Mouse (Mus musculus) neural tube, embryonic 12.5 days (tissue): ENCODE results near the gene Olfr661. TPM values are rescaled to one million over a fixed set of nuclear protein-coding genes. Genes with fewer than 3 reads are reported as not detected.

ENCODE experiments used
- ATAC-seq: fragments of 200-750 bp; cut with Nextera tagmentation; 2 replicates; pipeline ENCODE4 v1.8.0; 2017; ENCODE audit warnings: low read depth, mild to moderate bottlenecking, moderate TSS enrichment, moderate library complexity; ENCODE audit not compliant: low FRiP score
- H3K27ac ChIP-seq: fragments of 300-500 bp; sonication (generic); 2 replicates; pipeline ENCODE4 v1.5.1; 2016
- H3K27me3 ChIP-seq: fragments of 300-500 bp; sonication (generic); replicated peaks from 2 replicates; pipeline ENCODE4 v1.6.1; 2016; ENCODE audit warnings: mild to moderate bottlenecking
- H3K36me3 ChIP-seq: fragments of 300-500 bp; sonication (generic); 2 replicates; pipeline ENCODE4 v1.6.1; 2016; ENCODE audit warnings: mild to moderate bottlenecking
- H3K4me1 ChIP-seq: fragments of 300-500 bp; sonication (generic); 2 replicates; pipeline ENCODE4 v1.6.1; 2016
- H3K4me2 ChIP-seq: fragments of 300-500 bp; sonication (generic); replicated peaks from 2 replicates; pipeline ENCODE4 v1.6.1; 2016; ENCODE audit warnings: mild to moderate bottlenecking
- H3K4me3 ChIP-seq: fragments of 300-500 bp; sonication (generic); 2 replicates; pipeline ENCODE4 v1.5.1; 2016
- H3K9ac ChIP-seq: fragments of 300-500 bp; sonication (generic); 2 replicates; pipeline ENCODE4 v1.6.1; 2016; ENCODE audit warnings: mild to moderate bottlenecking
- H3K9me3 ChIP-seq: fragments of 300-500 bp; sonication (generic); 2 replicates; pipeline ENCODE4 v1.6.1; 2016; ENCODE audit warnings: mild to moderate bottlenecking
- WGBS: fragments of 180-500 bp; shearing (Covaris S2); methylation state at CpG from one replicate; pipeline ENCODE4 v1.1.7; 2016; 5-methylcytosine and 5-hydroxymethylcytosine counted together
- polyA plus RNA-seq: library from polyadenylated mRNA; unstranded; fragments of >200 nt; fragmentation: Nextera tagmentation; extraction: Ambion mirVana; gene quantifications from 2 replicates; pipeline ENCODE4 v1.2.1, GENCODE M21; 2016

Gene Olfr661
- polyA plus RNA-seq, result not detected in 2 replicates

GRCm38 (mm10) chr7:104686201-104686600, at the start of gene Olfr661:
Gene Olfr661 (plus strand): TSS chr7:104686501.
- no peaks in the 10 kb centered on the region for H3K4me1 ChIP-seq
- H3K9me3 ChIP-seq, result no peaks in the 10 kb centered on the region
- ATAC-seq, result no peak
- no peak within 1 kb of the TSS for H3K27ac ChIP-seq
- H3K4me2 ChIP-seq, result no peak within 1 kb of the TSS
- no peaks in the 10 kb centered on the region for H3K36me3 ChIP-seq
- H3K4me3 ChIP-seq, result no peak within 1 kb of the TSS
- H3K9ac ChIP-seq, result no peak within 1 kb of the TSS
- no peaks in the 10 kb centered on the region for H3K27me3 ChIP-seq
- WGBS, result 89% methylated on average over 2 of the region's 2 CpGs

GRCm38 (mm10) chr7:104646841-104647482, 39.3 kb upstream of the Olfr661 start, which contains the start of gene Olfr658:
Gene Olfr658 (minus strand): TSS chr7:104647305.
- Histone ChIP-seq H3K9ac (no peak within 1 kb of the TSS), H3K4me1 (no peaks in the 10 kb centered on the region), H3K4me3 (peak within 1 kb of the TSS; percentile 19; the same call in 1 of the 2 replicates), H3K27ac (no peak within 1 kb of the TSS), H3K9me3 (no peaks in the 10 kb centered on the region), H3K36me3 (no peaks in the 10 kb centered on the region), H3K27me3 (no peaks in the 10 kb centered on the region), H3K4me2 (peak within 1 kb of the TSS; percentile 56)
- peak; percentile 95 for ATAC-seq
- 32% methylated on average over 22 of the region's 22 CpGs for WGBS

GRCm38 (mm10) chr7:104666453-104666852, 19.8 kb upstream of the Olfr661 start, which contains the start of gene Olfr659:
Gene Olfr659 (plus strand): TSS chr7:104666753.
- Histone ChIP-seq H3K27me3 (no peaks in the 10 kb centered on the region), H3K4me1 (no peaks in the 10 kb centered on the region), H3K27ac (no peak within 1 kb of the TSS), H3K9me3 (no peaks in the 10 kb centered on the region), H3K4me3 (no peak within 1 kb of the TSS), H3K36me3 (no peaks in the 10 kb centered on the region), H3K4me2 (no peak within 1 kb of the TSS), H3K9ac (no peak within 1 kb of the TSS)
- WGBS, result 89% methylated on average over 3 of the region's 3 CpGs
- no peak for ATAC-seq

Other genes starting within 250 kb of the Olfr661 start
- 0.77 and 0.89 TPM in 2 replicates for gene Trim30a, start 221.3 kb upstream of the Olfr661 start, polyA plus RNA-seq
- 0.06 TPM in 1 of 2 replicates, not detected in the other for gene Trim30d, start 178.7 kb upstream of the Olfr661 start, polyA plus RNA-seq
- not detected in 2 replicates for gene Olfr651, start 136.4 kb upstream of the Olfr661 start, polyA plus RNA-seq
- gene Olfr652, start 125.6 kb upstream of the Olfr661 start, polyA plus RNA-seq, result not detected in 2 replicates
- gene Olfr653, start 109.2 kb upstream of the Olfr661 start, polyA plus RNA-seq, result not detected in 2 replicates
- not detected in 2 replicates for gene Olfr654, start 99.5 kb upstream of the Olfr661 start, polyA plus RNA-seq
- not detected in 2 replicates for gene Olfr655, start 84.7 kb upstream of the Olfr661 start, polyA plus RNA-seq
- gene Olfr656, start 72.5 kb upstream of the Olfr661 start, polyA plus RNA-seq, result not detected in 2 replicates
- gene Olfr657, start 61.7 kb upstream of the Olfr661 start, polyA plus RNA-seq, result not detected in 2 replicates
- gene Olfr658, start 39.2 kb upstream of the Olfr661 start, polyA plus RNA-seq, result 0.06 and 0.09 TPM in 2 replicates
- gene Olfr659, start 19.7 kb upstream of the Olfr661 start, polyA plus RNA-seq, result not detected in 2 replicates
- gene Usp17le, start 91.0 kb downstream of the Olfr661 start, polyA plus RNA-seq, result not detected in 2 replicates
- gene Usp17lb, start 156.1 kb downstream of the Olfr661 start, polyA plus RNA-seq, result not detected in 2 replicates
- gene Usp17la, start 170.5 kb downstream of the Olfr661 start, polyA plus RNA-seq, result not detected in 2 replicates
- not detected in 2 replicates for gene Olfr665, start 191.5 kb downstream of the Olfr661 start, polyA plus RNA-seq
- not detected in 2 replicates for gene Olfr666, start 209.5 kb downstream of the Olfr661 start, polyA plus RNA-seq
- not detected in 2 replicates for gene Olfr667, start 235.0 kb downstream of the Olfr661 start, polyA plus RNA-seq
- not detected in 2 replicates for gene Olfr668, start 241.6 kb downstream of the Olfr661 start, polyA plus RNA-seq
- gene Olfr669, start 247.7 kb downstream of the Olfr661 start, polyA plus RNA-seq, result not detected in 2 replicates